Mouse (Mus musculus): ENCODE measurements around the gene Mup22.
"Not testable (repeated sequence)": the region's sequence is repeated elsewhere in the genome, so short reads cannot be mapped to it uniquely, and the experiment has no call there.

Mup22 gene

GRCm38 (mm10) chr4:60821363-60821762 is at the start of gene Mup22:
Gene Mup22, minus strand, starts transcription at chr4:60821463.
- not testable (repeated sequence) for DNase-seq (ENCODE audit: low read depth, low spot score)

- DNase-seq (ENCODE audit: low read depth, low spot score) = not testable (repeated sequence)
Observed at GRCm38 (mm10) chr4:60840889-60841288, 19.6 kb upstream of the Mup22 start.

All from skeletal muscle tissue, adult 2 months (tissue).